Mouse (Mus musculus): ENCODE data around the gene Adarb2. TPM values are rescaled to one million over a fixed set of nuclear protein-coding genes. Genes with fewer than 3 reads are reported as not detected.

Adarb2 gene
- polyA plus RNA-seq, 1 experiment from 2014 or later: 0.40 TPM

DNA sequence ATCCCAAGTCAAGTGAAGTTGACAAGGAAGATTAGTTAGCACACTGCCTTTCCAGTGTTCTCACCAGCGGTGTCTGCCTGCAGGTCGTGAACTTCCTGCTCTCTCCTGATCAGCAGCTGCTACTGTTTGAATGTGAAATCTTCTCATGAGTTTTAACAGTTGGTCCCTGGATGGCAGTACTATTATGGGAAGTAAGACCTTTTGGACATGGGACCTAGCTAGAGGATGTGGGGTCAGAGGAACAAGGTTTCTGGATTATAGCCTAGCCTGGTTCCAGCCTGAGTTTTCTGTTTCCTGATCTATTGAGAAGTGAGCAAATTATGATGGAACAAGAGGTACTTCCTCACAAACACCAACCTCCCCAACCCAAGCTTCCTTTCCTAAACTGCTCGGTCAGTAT lies 441.3 kb downstream of the Adarb2 start:
- WGBS (ENCODE audit: insufficient replicate concordance): 52% methylated on average over 3 of the region's 3 CpGs

DNA sequence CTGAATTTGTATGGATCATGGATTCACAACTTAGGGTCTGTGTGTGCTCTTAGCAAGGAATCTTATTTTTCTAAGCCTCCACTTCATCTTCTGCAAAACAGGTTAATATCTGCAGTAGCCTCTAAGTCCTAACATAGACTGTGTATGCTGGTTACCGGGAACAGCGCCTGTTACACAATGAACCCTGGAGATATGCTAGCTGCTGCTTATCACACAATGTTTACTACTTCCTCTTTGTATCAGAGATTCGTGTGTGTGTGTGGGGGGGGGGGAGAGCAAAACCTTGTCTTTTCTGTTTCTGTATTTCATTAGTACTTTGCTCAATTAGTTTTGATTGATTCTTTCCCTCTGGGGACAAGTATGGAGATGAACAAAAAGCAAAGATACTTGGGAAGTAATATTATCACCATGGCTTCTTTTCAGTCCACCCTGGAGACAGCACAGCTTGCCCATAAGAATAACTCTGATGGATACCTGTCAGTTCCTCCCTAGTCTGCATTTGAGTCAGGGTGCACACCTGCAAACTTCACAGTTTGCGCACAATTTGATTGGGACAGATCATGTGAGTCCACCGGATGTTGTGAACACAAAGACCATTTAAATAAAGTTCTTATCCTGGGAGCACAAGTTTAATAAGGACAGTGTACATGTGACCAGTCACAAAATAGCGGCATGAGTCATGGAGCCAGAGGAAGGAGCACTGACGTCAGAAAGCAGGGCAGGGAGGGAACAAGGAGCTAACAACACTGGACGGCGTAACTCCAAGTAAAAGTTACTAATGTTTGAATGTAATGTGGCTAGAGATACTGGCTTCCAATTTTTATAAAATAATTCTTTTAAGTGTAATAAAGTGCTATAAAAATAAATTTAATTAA lies 442.4 kb downstream of the Adarb2 start:
- H3K27ac ChIP-seq (ENCODE audit: low read depth, low read length): no peak overlapping the region

More for the DNA sequence above, 441.3 kb downstream of the Adarb2 start:
- H3K27ac ChIP-seq (ENCODE audit: low read depth, low read length): no peak overlapping the region
- H3K36me3 ChIP-seq (ENCODE audit: control insufficient read depth, insufficient read depth, low read length): no peaks in the 10 kb centered on the region
- H3K9ac ChIP-seq (ENCODE audit: low read depth, low read length): no peak overlapping the region
- no peaks in the 10 kb centered on the region for H3K9me3 ChIP-seq (replicated peaks; ENCODE audit: control insufficient read depth, low read length)
- no peak for ATAC-seq (replicated peaks; ENCODE audit: insufficient number of reproducible peaks, low FRiP score, low TSS enrichment)
- H3K4me1 ChIP-seq (ENCODE audit: control insufficient read depth, insufficient read depth, low read length): no peaks in the 10 kb centered on the region
- no peaks in the 10 kb centered on the region for H3K27me3 ChIP-seq (ENCODE audit: control insufficient read depth, insufficient read depth, low read length)
- no peak overlapping the region for H3K4me2 ChIP-seq
- no peak overlapping the region for H3K4me3 ChIP-seq (ENCODE audit: low read depth, low read length)

DNA sequence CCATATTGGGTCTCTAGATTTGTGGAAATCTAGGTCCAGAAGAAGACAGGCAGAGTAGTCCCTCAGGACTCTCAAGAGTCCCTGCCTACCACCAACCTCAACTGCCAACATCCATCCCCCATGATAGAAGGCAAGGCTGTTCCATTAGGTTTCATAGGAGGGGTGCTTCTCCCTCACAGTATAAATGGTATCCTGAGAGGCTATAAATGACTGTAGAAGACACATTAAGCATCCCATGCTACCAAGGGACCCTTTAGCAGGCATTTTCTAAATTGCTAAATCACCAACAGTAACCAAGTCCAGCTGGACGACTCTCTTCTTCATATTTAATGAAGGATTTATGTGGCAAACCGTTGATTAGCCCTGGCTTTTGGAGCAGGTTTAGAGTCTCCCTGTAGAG lies 446.6 kb downstream of the Adarb2 start:
- Histone ChIP-seq H3K9ac (ENCODE audit: low read depth, low read length) (no peak overlapping the region), H3K4me2 (no peak overlapping the region), H3K9me3 (replicated peaks; ENCODE audit: control insufficient read depth, low read length) (no peaks in the 10 kb centered on the region), H3K27ac (ENCODE audit: low read depth, low read length) (no peak overlapping the region), H3K4me1 (ENCODE audit: control insufficient read depth, insufficient read depth, low read length) (no peaks in the 10 kb centered on the region), H3K4me3 (ENCODE audit: low read depth, low read length) (no peak overlapping the region), H3K27me3 (ENCODE audit: control insufficient read depth, insufficient read depth, low read length) (no peaks in the 10 kb centered on the region), H3K36me3 (ENCODE audit: control insufficient read depth, insufficient read depth, low read length) (no peaks in the 10 kb centered on the region)
- no peak for ATAC-seq (replicated peaks; ENCODE audit: insufficient number of reproducible peaks, low FRiP score, low TSS enrichment)
- WGBS (ENCODE audit: insufficient replicate concordance): 61% methylated on average over 2 of the region's 2 CpGs

More for the DNA sequence above, 442.4 kb downstream of the Adarb2 start:
- Histone ChIP-seq H3K4me1 (ENCODE audit: control insufficient read depth, insufficient read depth, low read length) (no peaks in the 10 kb centered on the region), H3K4me2 (no peak overlapping the region), H3K27me3 (ENCODE audit: control insufficient read depth, insufficient read depth, low read length) (no peaks in the 10 kb centered on the region), H3K4me3 (ENCODE audit: low read depth, low read length) (no peak overlapping the region), H3K9me3 (replicated peaks; ENCODE audit: control insufficient read depth, low read length) (no peaks in the 10 kb centered on the region), H3K9ac (ENCODE audit: low read depth, low read length) (no peak overlapping the region), H3K36me3 (ENCODE audit: control insufficient read depth, insufficient read depth, low read length) (no peaks in the 10 kb centered on the region)
- no peak for ATAC-seq (replicated peaks; ENCODE audit: insufficient number of reproducible peaks, low FRiP score, low TSS enrichment)
- WGBS (ENCODE audit: insufficient replicate concordance): 62% methylated on average over 9 of the region's 9 CpGs

DNA sequence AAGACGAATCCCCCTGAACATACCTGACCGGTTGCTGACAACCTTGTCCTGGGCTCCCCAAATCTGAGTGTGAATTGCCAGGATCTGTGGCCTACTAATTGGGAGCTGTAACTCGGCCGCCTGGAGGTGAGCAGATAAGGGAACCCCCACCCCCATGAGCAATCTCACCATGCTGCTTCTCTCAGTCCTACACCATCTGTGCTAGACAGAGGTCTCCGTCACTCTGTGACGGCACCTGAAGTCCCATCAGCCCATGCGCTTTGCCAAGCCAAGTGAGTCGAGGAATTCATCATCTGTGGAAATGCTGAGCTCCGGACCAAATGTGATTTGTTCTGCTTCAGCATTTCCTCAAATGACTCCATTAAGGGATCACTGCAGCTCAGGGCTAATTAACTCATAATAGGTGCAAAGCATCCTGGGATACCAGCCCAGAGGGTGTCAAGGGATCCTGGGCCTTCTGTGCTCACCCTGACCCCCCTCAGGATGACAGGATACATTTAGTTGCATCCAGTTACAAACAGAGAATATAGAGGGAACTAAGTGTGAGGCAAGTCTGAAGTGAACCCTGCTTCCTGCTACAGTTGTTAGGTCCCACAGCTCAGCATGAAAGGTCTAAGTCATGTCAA lies 462.1 kb downstream of the Adarb2 start:
- ATAC-seq (replicated peaks; ENCODE audit: insufficient number of reproducible peaks, low FRiP score, low TSS enrichment): no peak
- no peak overlapping the region for H3K4me2 ChIP-seq
- 88% methylated on average over 9 of the region's 9 CpGs for WGBS (ENCODE audit: insufficient replicate concordance)

DNA sequence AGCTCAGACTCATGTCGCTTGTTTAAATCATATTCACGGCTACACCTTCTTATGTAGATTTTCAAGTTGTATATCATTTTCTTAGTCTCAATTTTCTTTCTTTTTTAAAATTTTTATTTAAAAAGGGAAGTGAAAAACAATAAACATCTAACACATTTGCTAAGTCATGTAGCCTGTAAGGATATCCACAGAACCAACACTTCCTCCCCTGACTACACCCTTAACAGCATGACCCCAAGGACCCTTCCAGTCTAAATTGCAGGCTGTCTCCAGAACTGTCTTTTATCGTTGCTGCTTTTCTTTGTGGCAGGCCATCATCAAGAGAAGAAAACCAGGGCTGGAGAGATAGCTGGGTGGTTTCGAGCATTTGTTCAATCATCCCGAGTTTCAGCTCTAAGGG lies 474.5 kb downstream of the Adarb2 start:
- no peaks in the 10 kb centered on the region for H3K27me3 ChIP-seq (ENCODE audit: control insufficient read depth, insufficient read depth, low read length)
- no peak overlapping the region for H3K4me2 ChIP-seq
- ATAC-seq (replicated peaks; ENCODE audit: insufficient number of reproducible peaks, low FRiP score, low TSS enrichment): no peak
- 64% methylated on average over 5 of the region's 5 CpGs for WGBS (ENCODE audit: insufficient replicate concordance)
- H3K27ac ChIP-seq (ENCODE audit: low read depth, low read length): no peak overlapping the region
- H3K36me3 ChIP-seq (ENCODE audit: control insufficient read depth, insufficient read depth, low read length): no peaks in the 10 kb centered on the region
- no peak overlapping the region for H3K4me3 ChIP-seq (ENCODE audit: low read depth, low read length)
- H3K9me3 ChIP-seq (replicated peaks; ENCODE audit: control insufficient read depth, low read length): no peaks in the 10 kb centered on the region
- H3K4me1 ChIP-seq (ENCODE audit: control insufficient read depth, insufficient read depth, low read length): no peaks in the 10 kb centered on the region
- H3K9ac ChIP-seq (ENCODE audit: low read depth, low read length): no peak overlapping the region

More for the DNA sequence above, 462.1 kb downstream of the Adarb2 start:
- Histone ChIP-seq H3K9ac (ENCODE audit: low read depth, low read length) (no peak overlapping the region), H3K27me3 (ENCODE audit: control insufficient read depth, insufficient read depth, low read length) (no peaks in the 10 kb centered on the region), H3K36me3 (ENCODE audit: control insufficient read depth, insufficient read depth, low read length) (no peaks in the 10 kb centered on the region), H3K9me3 (replicated peaks; ENCODE audit: control insufficient read depth, low read length) (no peaks in the 10 kb centered on the region), H3K27ac (ENCODE audit: low read depth, low read length) (no peak overlapping the region), H3K4me3 (ENCODE audit: low read depth, low read length) (no peak overlapping the region), H3K4me1 (ENCODE audit: control insufficient read depth, insufficient read depth, low read length) (no peaks in the 10 kb centered on the region)

DNA sequence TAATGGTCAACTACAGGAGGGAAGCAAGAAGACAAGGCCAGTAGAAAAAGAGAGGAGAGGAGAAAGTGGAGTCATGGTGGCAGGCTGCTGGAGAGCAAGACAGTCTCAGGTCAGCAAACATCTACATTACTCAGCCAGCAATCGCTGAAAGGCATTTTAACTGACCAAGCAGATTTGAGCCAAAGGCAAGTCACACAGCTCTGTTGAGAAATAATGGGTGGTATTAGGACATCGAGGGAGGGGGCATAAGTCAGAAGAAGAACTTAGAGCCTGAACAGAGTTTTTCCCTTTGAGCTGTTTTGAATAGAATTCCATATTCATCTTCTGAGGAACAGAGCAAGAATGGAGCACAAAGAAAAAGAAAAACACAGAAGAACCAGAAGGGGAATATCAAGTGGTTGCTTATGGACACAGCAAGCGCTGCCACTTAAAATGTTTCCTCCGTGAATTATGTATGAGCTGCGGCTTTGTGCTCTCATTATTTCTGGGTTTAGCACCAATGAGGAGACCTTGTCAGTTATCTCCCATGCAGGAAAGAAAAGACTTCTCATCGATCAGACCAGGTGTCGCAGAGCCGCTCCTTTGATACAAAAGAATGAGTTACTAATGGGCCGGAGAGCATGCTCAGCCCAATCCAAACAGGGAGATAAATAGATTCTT lies 477.9 kb downstream of the Adarb2 start:
- 81% methylated on average over 9 of the region's 9 CpGs for WGBS (ENCODE audit: insufficient replicate concordance)
- Histone ChIP-seq H3K4me1 (ENCODE audit: control insufficient read depth, insufficient read depth, low read length) (no peaks in the 10 kb centered on the region), H3K4me2 (no peak overlapping the region), H3K27me3 (ENCODE audit: control insufficient read depth, insufficient read depth, low read length) (no peaks in the 10 kb centered on the region), H3K36me3 (ENCODE audit: control insufficient read depth, insufficient read depth, low read length) (no peaks in the 10 kb centered on the region), H3K4me3 (ENCODE audit: low read depth, low read length) (no peak overlapping the region), H3K27ac (ENCODE audit: low read depth, low read length) (no peak overlapping the region), H3K9me3 (replicated peaks; ENCODE audit: control insufficient read depth, low read length) (no peaks in the 10 kb centered on the region), H3K9ac (ENCODE audit: low read depth, low read length) (no peak overlapping the region)
- ATAC-seq (replicated peaks; ENCODE audit: insufficient number of reproducible peaks, low FRiP score, low TSS enrichment): no peak

DNA sequence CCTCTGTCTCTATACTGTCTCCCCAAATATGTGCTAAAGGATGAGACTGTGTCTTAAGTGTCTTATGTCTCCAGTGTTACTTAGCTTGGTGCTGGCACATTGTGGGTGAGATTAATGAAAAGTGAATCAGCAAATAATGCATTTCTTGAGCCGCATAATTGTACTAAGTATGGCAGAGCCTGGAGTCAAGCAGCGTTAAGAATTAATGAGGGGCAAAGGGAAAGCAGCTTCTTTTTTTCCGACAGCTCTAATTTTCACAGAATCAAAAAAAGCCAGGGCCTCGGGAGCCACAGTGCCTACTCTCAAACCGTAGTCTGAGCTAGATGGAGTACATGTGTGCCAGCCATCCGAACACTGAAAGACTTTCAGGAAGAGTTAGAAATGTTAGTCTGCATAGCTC lies 488.8 kb downstream of the Adarb2 start:
- 79% methylated on average over 6 of the region's 6 CpGs for WGBS (ENCODE audit: insufficient replicate concordance)
- H3K9me3 ChIP-seq (replicated peaks; ENCODE audit: control insufficient read depth, low read length): no peaks in the 10 kb centered on the region
- H3K9ac ChIP-seq (ENCODE audit: low read depth, low read length): no peak overlapping the region
- H3K4me3 ChIP-seq (ENCODE audit: low read depth, low read length): no peak overlapping the region
- H3K4me2 ChIP-seq: no peak overlapping the region
- ATAC-seq (replicated peaks; ENCODE audit: insufficient number of reproducible peaks, low FRiP score, low TSS enrichment): no peak
- H3K4me1 ChIP-seq (ENCODE audit: control insufficient read depth, insufficient read depth, low read length): no peaks in the 10 kb centered on the region
- no peaks in the 10 kb centered on the region for H3K27me3 ChIP-seq (ENCODE audit: control insufficient read depth, insufficient read depth, low read length)
- no peaks in the 10 kb centered on the region for H3K36me3 ChIP-seq (ENCODE audit: control insufficient read depth, insufficient read depth, low read length)
- no peak overlapping the region for H3K27ac ChIP-seq (ENCODE audit: low read depth, low read length)

DNA sequence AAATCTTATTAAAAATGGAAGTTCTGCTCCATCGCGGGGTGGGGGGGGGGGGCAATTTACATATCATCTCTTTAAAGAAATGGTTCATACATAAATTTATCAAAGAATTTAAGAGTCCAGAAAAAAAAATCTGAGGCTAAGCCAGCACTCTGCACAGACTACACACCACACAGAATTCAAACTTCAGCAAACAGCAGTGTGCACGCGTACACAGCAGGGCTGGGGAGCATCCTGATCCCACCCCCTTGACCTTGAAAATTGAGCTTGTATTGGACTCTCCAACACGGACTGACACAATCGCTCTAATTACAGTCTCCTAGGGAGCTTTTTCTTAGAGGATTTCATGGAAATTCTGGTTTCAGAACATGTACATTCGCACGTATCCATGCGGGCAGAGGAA lies 490.1 kb downstream of the Adarb2 start:
- H3K4me1 ChIP-seq (ENCODE audit: control insufficient read depth, insufficient read depth, low read length): no peaks in the 10 kb centered on the region
- no peaks in the 10 kb centered on the region for H3K27me3 ChIP-seq (ENCODE audit: control insufficient read depth, insufficient read depth, low read length)
- no peak overlapping the region for H3K9ac ChIP-seq (ENCODE audit: low read depth, low read length)
- no peak overlapping the region for H3K4me2 ChIP-seq
- no peaks in the 10 kb centered on the region for H3K36me3 ChIP-seq (ENCODE audit: control insufficient read depth, insufficient read depth, low read length)
- H3K4me3 ChIP-seq (ENCODE audit: low read depth, low read length): no peak overlapping the region
- no peaks in the 10 kb centered on the region for H3K9me3 ChIP-seq (replicated peaks; ENCODE audit: control insufficient read depth, low read length)
- H3K27ac ChIP-seq (ENCODE audit: low read depth, low read length): no peak overlapping the region
- 79% methylated on average over 9 of the region's 9 CpGs for WGBS (ENCODE audit: insufficient replicate concordance)
- ATAC-seq (replicated peaks; ENCODE audit: insufficient number of reproducible peaks, low FRiP score, low TSS enrichment): no peak
